Mouse (Mus musculus) heart, adult 2 months (tissue): ENCODE data around the gene Zfand5.

Experiments
- CTCF ChIP-seq: fragments of 200-600 bp; IDR thresholded peaks from 2 replicates; pipeline ENCODE4 v1.8.1; 2022; ENCODE audit warnings: antibody characterized with exemption, mild to moderate bottlenecking, moderate library complexity
- EP300 ChIP-seq: fragments of 200-500 bp; IDR thresholded peaks from 2 replicates; pipeline ENCODE4 v1.6.1; 2011; ENCODE audit warnings: low read depth, low read length, control low read depth; ENCODE audit not compliant: insufficient read depth
- POLR2A ChIP-seq: fragments of 200-500 bp; IDR thresholded peaks from 2 replicates; pipeline ENCODE4 v1.6.1; 2011; ENCODE audit warnings: mild to moderate bottlenecking, low read depth, low read length, control low read depth; ENCODE audit not compliant: insufficient read depth

DNA sequence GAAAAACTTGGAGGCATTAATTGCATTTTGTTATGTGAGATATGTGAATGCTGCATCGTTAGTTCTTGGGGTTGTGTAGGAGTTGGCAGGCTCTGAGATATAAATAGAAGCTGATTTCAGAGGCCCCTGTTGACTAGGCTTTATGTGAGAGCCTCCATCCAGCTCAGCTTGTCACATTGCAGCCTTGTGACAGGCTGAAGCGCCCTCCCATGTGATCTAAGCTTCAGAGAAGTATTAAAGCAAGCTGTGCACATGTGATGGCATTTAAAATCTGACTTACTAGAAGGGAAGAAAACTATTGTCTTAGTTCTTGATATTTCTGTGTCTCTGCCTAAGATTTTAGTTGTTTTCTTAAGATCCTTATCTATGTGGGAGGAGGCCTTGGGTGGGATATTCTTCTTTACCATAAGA is 2.1 kb downstream of the Zfand5 start:
- TF ChIP-seq CTCF (no peak), POLR2A (peak; percentile 58), EP300 (peak; percentile 82)
